Mouse (Mus musculus) spleen, postnatal 10 days (tissue): ENCODE results near the gene Nags.
A peak's percentile ranks its signal among the peaks of the same experiment; 100 is the strongest.

Source experiments
- DNase-seq, 2 experiments: peaks; one replicate each; pipeline ENCODE4 v3.0.0; 2021 to 2022; ENCODE audit warnings: low spot score in 2 of 2

Gene Nags

GRCm38 (mm10) chr11:102145471-102146001 lies at the start of gene Nags:
Gene Nags (plus strand): TSS chr11:102145513.
- peak; percentile 22 to 27 for DNase-seq

- peak in 1 of 2 experiments; percentile 54 for DNase-seq
Measured at GRCm38 (mm10) chr11:102095676-102096075, 49.6 kb upstream of the Nags start.

- peak; percentile 28 to 39 for DNase-seq
Measured at GRCm38 (mm10) chr11:102096446-102096845, 48.9 kb upstream of the Nags start.

GRCm38 (mm10) chr11:102096887-102097391 lies 48.4 kb upstream of the Nags start:
- peak; percentile 68 to 83 for DNase-seq

- DNase-seq, result no peak
Measured at GRCm38 (mm10) chr11:102101219-102101618, 44.1 kb upstream of the Nags start, which contains the start of gene Ppy. Gene Ppy (minus strand): TSS chr11:102101319.

- DNase-seq, result peak; percentile 49 to 77
Measured at GRCm38 (mm10) chr11:102102485-102103258, 42.6 kb upstream of the Nags start.

GRCm38 (mm10) chr11:102106911-102107310 lies 38.4 kb upstream of the Nags start:
- DNase-seq, result no peak

GRCm38 (mm10) chr11:102107732-102108131 lies 37.6 kb upstream of the Nags start, which contains the start of gene Pyy:
Gene Pyy (minus strand): TSS chr11:102107832.
- no peak for DNase-seq

GRCm38 (mm10) chr11:102111576-102111975 lies 33.7 kb upstream of the Nags start:
- no peak for DNase-seq

GRCm38 (mm10) chr11:102116241-102116640 lies 29.1 kb upstream of the Nags start:
- DNase-seq, result no peak

- no peak for DNase-seq
Measured at GRCm38 (mm10) chr11:102117386-102117785, 27.9 kb upstream of the Nags start.

- no peak for DNase-seq
Measured at GRCm38 (mm10) chr11:102134516-102134915, 10.8 kb upstream of the Nags start.

GRCm38 (mm10) chr11:102137625-102138446 lies 7.5 kb upstream of the Nags start:
- no peak for DNase-seq

- DNase-seq, result peak; percentile 45 to 75
Measured at GRCm38 (mm10) chr11:102138447-102138740, 6.9 kb upstream of the Nags start.

- peak; percentile 64 to 76 for DNase-seq
Measured at GRCm38 (mm10) chr11:102140508-102140907, 4.8 kb upstream of the Nags start.

GRCm38 (mm10) chr11:102142355-102142754 lies 3.0 kb upstream of the Nags start:
- no peak for DNase-seq

GRCm38 (mm10) chr11:102144957-102145470 lies 299 bp upstream of the Nags start:
- no peak for DNase-seq

GRCm38 (mm10) chr11:102146005-102146404 lies 692 bp downstream of the Nags start:
- peak in 1 of 2 experiments; percentile 14 for DNase-seq

- DNase-seq, result peak in 1 of 2 experiments; percentile 10
Measured at GRCm38 (mm10) chr11:102146531-102146930, 1.2 kb downstream of the Nags start.

- no peak for DNase-seq
Measured at GRCm38 (mm10) chr11:102147213-102147989, 2.1 kb downstream of the Nags start.
